Mouse (Mus musculus): ENCODE measurements around the gene Calr3. TPM values are rescaled to one million over a fixed set of nuclear protein-coding genes. Genes with fewer than 3 reads are reported as not detected.

Calr3 gene
- polyA plus RNA-seq (2012; rRNA removed) = 0.55 and 0.74 TPM in 2 replicates

GRCm38 (mm10) chr8:72443338-72443993, at the start of gene Calr3, which contains the start of gene 1700030K09Rik:
Gene Calr3, minus strand, starts transcription at chr8:72443870.
Gene 1700030K09Rik, plus strand, starts transcription at chr8:72443880.

GRCm38 (mm10) chr8:72491680-72492621, 48.3 kb upstream of the Calr3 start, which contains the start of gene Slc35e1:
Gene Slc35e1, minus strand, starts transcription at chr8:72492614.

DNA sequence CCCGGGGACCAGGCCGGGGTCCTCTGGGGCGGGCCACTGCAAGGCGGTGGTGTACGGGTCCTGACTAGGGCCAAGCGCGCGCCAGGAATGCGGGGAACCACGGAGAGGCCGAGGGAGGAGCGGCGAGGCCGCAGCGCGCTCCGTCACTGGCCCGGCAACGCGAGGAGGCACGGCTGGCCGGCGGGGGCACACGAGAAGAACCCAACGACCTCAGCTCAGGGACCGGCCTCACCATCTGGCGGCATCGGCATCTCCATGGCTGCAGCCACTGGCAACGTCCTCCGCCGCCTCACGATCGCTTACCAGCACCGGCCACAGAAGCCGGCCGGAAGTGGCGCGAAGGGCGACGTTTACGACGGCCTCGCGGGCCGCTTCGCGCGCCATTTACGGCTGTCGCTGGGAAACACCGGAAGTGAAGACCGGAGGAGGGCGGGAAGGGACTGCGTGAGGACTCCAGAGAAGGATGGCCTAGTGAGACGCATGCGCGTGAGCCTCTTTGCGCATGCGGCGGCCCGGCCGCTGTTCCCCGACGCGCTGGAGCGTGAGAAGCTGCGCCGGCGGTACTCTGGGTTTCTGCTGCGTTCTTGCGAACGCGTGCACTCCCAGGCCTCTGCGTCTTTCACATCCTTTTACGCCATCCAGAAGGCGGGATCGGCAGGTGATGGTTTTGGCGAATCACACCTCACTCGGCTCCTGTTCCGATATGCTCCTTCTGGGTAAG, 31.3 kb upstream of the Calr3 start, which contains the start of gene Cherp:
Gene Cherp, minus strand, starts transcription at position 401 of the 721 bp plus-strand sequence.

GRCm38 (mm10) chr8:72421362-72422335, 22.0 kb downstream of the Calr3 start, which contains the start of gene Eps15l1:
Gene Eps15l1, minus strand, starts transcription at chr8:72421460.

Other genes starting within 250 kb of the Calr3 start
- 0.03 TPM in 1 of 2 replicates, not detected in the other for gene Cib3, start 231.0 kb downstream of the Calr3 start, polyA plus RNA-seq (2012; rRNA removed)
- gene Gm11034, start 230.2 kb downstream of the Calr3 start, polyA plus RNA-seq (2012; rRNA removed) = not detected in 2 replicates
- gene Fam32a, start 224.1 kb downstream of the Calr3 start, polyA plus RNA-seq (2012; rRNA removed) = 87.3 and 98.8 TPM in 2 replicates
- 222 and 230 TPM in 2 replicates for gene Ap1m1, start 203.9 kb downstream of the Calr3 start, polyA plus RNA-seq (2012; rRNA removed)
- gene Gm10282, start 138.6 kb downstream of the Calr3 start, polyA plus RNA-seq (2012; rRNA removed) = 22.6 and 23.4 TPM in 2 replicates
- 10.7 and 17.6 TPM in 2 replicates for gene Klf2, start 124.8 kb downstream of the Calr3 start, polyA plus RNA-seq (2012; rRNA removed)
- 111 and 112 TPM in 2 replicates for gene Eps15l1, start 22.4 kb downstream of the Calr3 start, polyA plus RNA-seq (2012; rRNA removed)
- gene 1700030K09Rik, start within 50 bp of the Calr3 start, polyA plus RNA-seq (2012; rRNA removed) = 14.9 and 15.2 TPM in 2 replicates
- 75.3 and 90.3 TPM in 2 replicates for gene Cherp, start 31.4 kb upstream of the Calr3 start, polyA plus RNA-seq (2012; rRNA removed)
- gene Slc35e1, start 48.7 kb upstream of the Calr3 start, polyA plus RNA-seq (2012; rRNA removed) = 26.4 and 26.6 TPM in 2 replicates
- gene Med26, start 104.4 kb upstream of the Calr3 start, polyA plus RNA-seq (2012; rRNA removed) = 15.4 and 15.5 TPM in 2 replicates
- 81.0 and 81.2 TPM in 2 replicates for gene Smim7, start 127.2 kb upstream of the Calr3 start, polyA plus RNA-seq (2012; rRNA removed)
- gene Tmem38a, start 128.2 kb upstream of the Calr3 start, polyA plus RNA-seq (2012; rRNA removed) = 21.2 and 28.7 TPM in 2 replicates
- gene Nwd1, start 202.8 kb upstream of the Calr3 start, polyA plus RNA-seq (2012; rRNA removed) = 2.4 and 2.8 TPM in 2 replicates